In genomic region chr10:12107001-12107418, GRCm38 (mm10) we compare ENCODE assay signal across 7 mouse cellular contexts.
DNase-seq lines count a peak whose midpoint lies in the region; ATAC-seq and TF ChIP-seq lines count a peak whose summit lies in the region.

No protein-coding gene starts in this region.

- no peak for TF ChIP-seq EP300 in liver, postnatal 0 days (IDR thresholded peaks at IDR 0.05; ENCODE audit: low read depth)

- no peaks in the 10 kb centered on the region for H3K4me1 ChIP-seq in lung, embryonic 16.5 days (replicated peaks; ENCODE audit: control insufficient read depth, insufficient read depth, low read length)
- peaks cover 9% of the 10 kb centered on the region for H3K4me1 ChIP-seq in forebrain, embryonic 16.5 days (replicated peaks; ENCODE audit: control insufficient read depth, insufficient read depth, low read length)
- H3K4me1 ChIP-seq in liver, postnatal 0 days (ENCODE audit: insufficient read depth), result no peaks in the 10 kb centered on the region

- H3K36me3 ChIP-seq in lung, embryonic 16.5 days (ENCODE audit: control insufficient read depth, insufficient read depth, low read length), result no peaks in the 10 kb centered on the region
- H3K36me3 ChIP-seq in forebrain, embryonic 16.5 days (ENCODE audit: control insufficient read depth, insufficient read depth), result no peaks in the 10 kb centered on the region
- no peaks in the 10 kb centered on the region for H3K36me3 ChIP-seq in liver, postnatal 0 days (replicated peaks; ENCODE audit: insufficient read depth, low read length)

- ATAC-seq in lung, embryonic 16.5 days (ENCODE audit: low read depth), result peak; percentile 56
- peak; percentile 89 for ATAC-seq in forebrain, embryonic 16.5 days
- ATAC-seq in liver, postnatal 0 days, result no peak
- ATAC-seq in monocyte, adult 5-6 weeks (replicated peaks; ENCODE audit: insufficient number of reproducible peaks, low FRiP score, low TSS enrichment, poor library complexity, severe bottlenecking), result no peak

- TF ChIP-seq CTCF in liver, postnatal 0 days (IDR thresholded peaks at IDR 0.05; ENCODE audit: low read depth), result no peak

- no peak overlapping the region for H3K4me2 ChIP-seq in lung, embryonic 16.5 days (ENCODE audit: low read depth, low read length)
- H3K4me2 ChIP-seq in forebrain, embryonic 16.5 days (ENCODE audit: low read length), result no peak overlapping the region
- H3K4me2 ChIP-seq in liver, postnatal 0 days (ENCODE audit: low read depth, low read length), result no peak overlapping the region

- H3K9ac ChIP-seq in lung, embryonic 16.5 days (ENCODE audit: low read length), result no peak overlapping the region
- H3K9ac ChIP-seq in forebrain, embryonic 16.5 days (replicated peaks; ENCODE audit: low read depth, low read length), result no peak overlapping the region
- no peak overlapping the region for H3K9ac ChIP-seq in liver, postnatal 0 days (replicated peaks)

- H3K4me3 ChIP-seq in lung, embryonic 16.5 days (ENCODE audit: low read length), result no peak overlapping the region
- H3K4me3 ChIP-seq in forebrain, embryonic 16.5 days (replicated peaks; ENCODE audit: low read length), result no peak overlapping the region
- no peak overlapping the region for H3K4me3 ChIP-seq in liver, postnatal 0 days (ENCODE audit: low read depth, low read length)

- no peaks in the 10 kb centered on the region for H3K9me3 ChIP-seq in lung, embryonic 16.5 days (ENCODE audit: control insufficient read depth, low read length)
- no peaks in the 10 kb centered on the region for H3K9me3 ChIP-seq in forebrain, embryonic 16.5 days (ENCODE audit: control insufficient read depth, low read length)
- no peaks in the 10 kb centered on the region for H3K9me3 ChIP-seq in liver, postnatal 0 days (ENCODE audit: low read length)

- DNase-seq in lung, adult 18-20 months, result no peak
- peak; percentile 67 for DNase-seq in adrenal gland, postnatal 14 days
- DNase-seq in liver, postnatal 0 days, result peak; percentile 24
- DNase-seq in retina, postnatal 7 days (ENCODE audit: low read depth, low spot score), result peak; percentile 9

- H3K27ac ChIP-seq in lung, embryonic 16.5 days (ENCODE audit: low read length), result no peak overlapping the region
- H3K27ac ChIP-seq in forebrain, embryonic 16.5 days (ENCODE audit: low read length), result no peak overlapping the region
- no peak overlapping the region for H3K27ac ChIP-seq in liver, postnatal 0 days (ENCODE audit: low read depth)

- H3K27me3 ChIP-seq in lung, embryonic 16.5 days (ENCODE audit: control insufficient read depth, insufficient read depth, low read depth, low read length), result no peaks in the 10 kb centered on the region
- no peaks in the 10 kb centered on the region for H3K27me3 ChIP-seq in forebrain, embryonic 16.5 days (replicated peaks; ENCODE audit: control insufficient read depth, insufficient read depth, low read length)
- H3K27me3 ChIP-seq in liver, postnatal 0 days (ENCODE audit: insufficient read depth, low read length), result no peaks in the 10 kb centered on the region

Comparison
In these comparisons a context has a peak if more than half of its experiments do, and no peak if none do; other contexts are left out.
1. ATAC-seq: peak in lung, embryonic 16.5 days (single experiment) and forebrain, embryonic 16.5 days (single experiment); none in liver, postnatal 0 days (single experiment) and monocyte, adult 5-6 weeks (single experiment).
2. DNase-seq: peak in adrenal gland, postnatal 14 days (single experiment), liver, postnatal 0 days (single experiment) and retina, postnatal 7 days (single experiment); none in lung, adult 18-20 months (0 of 2).